Mouse (Mus musculus) G1E (cell line): ENCODE measurements around the gene Tmem44. TPM values are rescaled to one million over a fixed set of nuclear protein-coding genes. Genes with fewer than 3 reads are reported as not detected.

Experiments
- ATAC-seq: 2 replicates; pipeline ENCODE4 v1.8.0; 2016; ENCODE audit warnings: mild to moderate bottlenecking; ENCODE audit not compliant: insufficient number of reproducible peaks, poor library complexity, low FRiP score, severe bottlenecking; ENCODE audit errors: extremely low read depth
- DNase-seq: peaks from one replicate; pipeline ENCODE4 v3.0.0; 2012; ENCODE audit warnings: low spot score
- H3K27me3 ChIP-seq: 2 replicates; pipeline ENCODE4 v1.6.1; 2012; ENCODE audit warnings: mild to moderate bottlenecking, low read length, inconsistent platforms; ENCODE audit not compliant: insufficient read depth
- H3K36me3 ChIP-seq: replicated peaks from 2 replicates; pipeline ENCODE3; 2012; ENCODE audit warnings: mild to moderate bottlenecking, inconsistent platforms
- H3K4me1 ChIP-seq: 2 replicates; pipeline ENCODE4 v1.6.1; 2012; ENCODE audit warnings: low read depth, low read length, inconsistent platforms, mixed read lengths; ENCODE audit not compliant: insufficient read depth
- H3K4me3 ChIP-seq: 2 replicates; pipeline ENCODE4 v1.5.1; 2012; ENCODE audit warnings: low read depth, mild to moderate bottlenecking, inconsistent platforms, low read length, moderate library complexity, mixed read lengths
- H3K9me3 ChIP-seq: replicated peaks from 2 replicates; pipeline ENCODE4 v1.6.1; 2012; ENCODE audit warnings: inconsistent platforms
- CTCF ChIP-seq: IDR thresholded peaks from 2 replicates; pipeline ENCODE4 v1.5.1; 2012; ENCODE audit warnings: low read depth, low read length, inconsistent platforms, mixed read lengths
- GATA1 ChIP-seq: IDR thresholded peaks from 2 replicates; pipeline ENCODE4 v1.6.1; 2012; ENCODE audit warnings: borderline replicate concordance, low read length, inconsistent platforms, mixed read lengths
- GATA2 ChIP-seq: IDR thresholded peaks from 2 replicates; pipeline ENCODE4 v1.6.1; 2012; ENCODE audit warnings: low read depth, low read length, inconsistent platforms, borderline replicate concordance
- POLR2AphosphoS5 ChIP-seq: IDR thresholded peaks from 2 replicates; pipeline ENCODE4 v1.6.1; 2012; ENCODE audit warnings: low read depth, low read length, inconsistent platforms; ENCODE audit not compliant: insufficient replicate concordance
- TAL1 ChIP-seq: conservative IDR thresholded peaks from 2 replicates; pipeline ENCODE4 v1.6.1; 2012; ENCODE audit warnings: low read depth, low read length, inconsistent platforms, mixed read lengths
- polyA plus RNA-seq: library from polyadenylated mRNA; stranded (reverse); fragments of >175 nt; gene quantifications from 2 replicates; pipeline ENCODE4 v1.2.3, GENCODE M21; 2012
- total RNA-seq, 2 experiments: library from RNA; stranded (forward) in 1 of 2; stranded (reverse) in 1 of 2; fragments of 200-1000 nt in 1 of 2; fragments of >200 nt in 1 of 2; fragmentation: Nextera tagmentation in 1 of 2; gene quantifications; 2 replicates each; pipeline ENCODE4 v1.2.3; 2014 to 2017

The Tmem44 gene
- total and polyA plus RNA-seq, 3 experiments: 11.8 to 72.7 (median 25.4) TPM

DNA sequence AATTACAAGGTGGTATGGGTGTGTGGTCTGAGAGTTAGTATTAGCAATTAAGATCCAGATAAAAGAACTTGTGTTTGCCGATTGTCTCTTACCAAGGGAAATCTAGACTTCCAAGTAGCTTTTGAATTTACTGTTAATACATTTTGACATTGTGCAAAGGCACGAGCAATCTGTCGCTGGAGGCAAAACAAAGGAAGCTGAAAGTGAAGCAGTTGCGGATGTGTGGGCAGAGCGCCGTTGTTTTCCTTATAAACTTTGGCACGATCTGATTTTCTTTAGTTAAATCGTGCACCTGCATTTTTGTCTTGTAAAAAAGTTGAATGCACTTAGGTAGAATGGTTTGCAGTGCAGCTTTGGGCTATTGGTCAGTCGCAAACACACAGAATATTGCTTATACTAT is 40.6 kb downstream of the Tmem44 start:
- TF ChIP-seq POLR2AphosphoS5 (no peak), GATA2 (no peak), CTCF (no peak), GATA1 (no peak), TAL1 (no peak)
- H3K27me3 ChIP-seq: peaks cover 6% of the 10 kb centered on the region
- no peak for ATAC-seq
- peaks cover 31% of the 10 kb centered on the region for H3K36me3 ChIP-seq
- DNase-seq: no peak
- H3K4me1 ChIP-seq: peaks cover 49% of the 10 kb centered on the region
- no peak overlapping the region for H3K4me3 ChIP-seq
- H3K9me3 ChIP-seq: no peaks in the 10 kb centered on the region

DNA sequence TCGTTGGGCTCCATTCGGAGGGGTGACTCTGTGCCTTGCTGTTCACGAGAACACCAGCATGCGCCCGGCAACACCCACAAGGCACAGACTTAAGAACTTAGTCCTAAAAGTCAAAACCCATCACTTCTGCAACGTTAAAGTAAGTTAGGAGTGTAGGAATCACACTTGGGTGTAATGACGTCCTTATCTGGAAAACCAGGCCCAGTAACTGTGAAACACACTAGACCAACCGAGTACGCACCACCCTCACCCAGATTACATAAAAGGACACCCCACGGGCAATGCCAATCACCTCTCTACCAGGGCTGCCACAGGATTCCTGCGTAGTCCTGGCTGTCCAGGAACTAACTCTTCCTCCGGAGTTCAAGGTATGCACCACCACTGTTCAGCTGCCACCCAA is 41.3 kb downstream of the Tmem44 start:
- Histone ChIP-seq H3K27me3 (peaks cover 6% of the 10 kb centered on the region), H3K4me3 (no peak overlapping the region), H3K36me3 (peaks cover 23% of the 10 kb centered on the region), H3K4me1 (peaks cover 54% of the 10 kb centered on the region), H3K9me3 (no peaks in the 10 kb centered on the region)
- no peak for TF ChIP-seq POLR2AphosphoS5
- TF ChIP-seq GATA2: no peak
- no peak for TF ChIP-seq CTCF
- no peak for TF ChIP-seq TAL1
- TF ChIP-seq GATA1: no peak
- ATAC-seq (no peak), DNase-seq (no peak)

DNA sequence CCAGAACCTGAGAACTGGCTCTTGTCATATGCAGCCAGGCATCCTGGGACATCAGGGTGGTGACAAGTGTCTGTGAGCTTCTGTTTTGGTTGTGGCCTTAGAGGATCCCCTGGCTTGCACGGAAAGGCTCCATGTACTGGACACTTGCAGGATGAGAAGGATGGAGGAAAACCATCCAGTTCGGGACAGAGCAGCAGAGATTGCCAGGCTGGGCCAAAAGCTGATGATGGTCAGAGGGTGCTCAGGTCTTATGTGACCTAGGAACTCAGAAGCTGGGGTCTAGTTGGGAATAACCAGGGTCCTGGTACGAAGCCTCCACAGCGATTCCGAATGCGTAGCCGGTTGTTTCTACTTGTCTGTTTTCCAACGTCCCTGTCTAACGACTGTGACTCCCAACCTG is 41.9 kb downstream of the Tmem44 start:
- H3K4me1 ChIP-seq: peaks cover 60% of the 10 kb centered on the region
- ATAC-seq (no peak), DNase-seq (no peak)
- H3K36me3 ChIP-seq: peaks cover 17% of the 10 kb centered on the region
- TF ChIP-seq CTCF (no peak), POLR2AphosphoS5 (no peak), GATA1 (no peak), TAL1 (no peak), GATA2 (no peak)
- no peaks in the 10 kb centered on the region for H3K9me3 ChIP-seq
- no peak overlapping the region for H3K4me3 ChIP-seq
- peaks cover 6% of the 10 kb centered on the region for H3K27me3 ChIP-seq

DNA sequence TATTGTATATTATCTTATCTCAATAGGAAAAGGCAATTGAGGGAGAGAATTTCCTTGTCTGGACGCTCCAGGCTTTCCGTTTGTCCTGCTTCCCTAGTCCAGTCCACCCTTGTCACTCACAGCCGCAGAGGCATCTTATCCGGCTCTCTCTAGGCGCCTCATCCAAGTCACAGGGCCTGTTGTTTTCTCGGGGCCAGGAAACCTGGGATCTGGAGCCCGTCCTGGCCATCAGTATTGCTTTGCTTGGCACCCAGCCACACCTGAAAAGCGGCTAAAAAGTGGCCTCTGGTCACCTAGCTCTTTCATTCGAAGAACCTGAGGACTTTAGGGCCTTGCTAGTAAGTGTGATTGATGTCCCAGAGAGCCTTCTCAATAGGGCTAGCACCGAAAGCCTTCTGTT is 43.5 kb downstream of the Tmem44 start:
- Histone ChIP-seq H3K4me1 (peaks cover 66% of the 10 kb centered on the region), H3K36me3 (peaks cover 2% of the 10 kb centered on the region)

DNA sequence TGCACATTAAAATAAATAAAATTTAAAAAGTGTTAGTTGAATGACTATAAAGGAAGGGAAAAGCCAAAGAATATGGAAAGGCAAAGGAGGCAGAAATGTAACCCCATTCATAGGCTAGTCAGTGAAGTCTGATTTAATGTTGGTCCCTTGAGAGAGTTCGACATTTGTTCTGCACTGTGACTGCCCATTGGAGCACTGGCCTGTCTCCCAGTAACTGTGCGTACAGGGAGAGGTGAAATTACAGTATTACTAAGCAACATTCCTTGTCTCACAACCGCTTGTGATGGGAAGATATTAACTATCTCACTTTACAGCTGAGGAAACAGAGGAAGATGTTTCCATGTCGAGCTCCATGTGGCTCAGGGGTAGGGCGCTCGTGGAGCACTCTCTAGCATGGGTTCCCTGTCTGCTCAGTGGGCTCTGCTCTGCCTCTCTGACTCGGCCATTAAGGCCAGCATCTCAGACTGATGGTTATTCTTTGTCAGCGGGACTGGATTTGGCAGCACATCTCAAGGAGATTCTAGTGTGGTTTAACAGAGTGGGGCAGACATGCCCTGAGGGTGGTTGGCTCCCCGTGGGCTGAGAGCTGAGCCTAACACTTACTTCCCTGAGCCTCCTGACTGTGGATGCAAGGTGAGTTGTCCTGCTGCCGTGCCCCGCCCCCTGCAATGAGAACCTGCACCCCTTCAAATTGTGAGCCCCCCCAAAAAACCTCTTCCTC is 45.2 kb downstream of the Tmem44 start:
- Histone ChIP-seq H3K4me1 (peaks cover 63% of the 10 kb centered on the region), H3K4me3 (no peak overlapping the region), H3K9me3 (no peaks in the 10 kb centered on the region), H3K36me3 (no peaks in the 10 kb centered on the region), H3K27me3 (peaks cover 6% of the 10 kb centered on the region)
- DNase-seq: no peak
- ATAC-seq: no peak
- TF ChIP-seq GATA2 (no peak), GATA1 (no peak), TAL1 (no peak), POLR2AphosphoS5 (no peak), CTCF (no peak)

More for the DNA sequence above, 43.5 kb downstream of the Tmem44 start:
- DNase-seq (no peak), ATAC-seq (no peak)
- no peak for TF ChIP-seq GATA1
- no peak for TF ChIP-seq GATA2
- TF ChIP-seq CTCF: no peak
- TF ChIP-seq POLR2AphosphoS5: no peak
- no peak for TF ChIP-seq TAL1
- Histone ChIP-seq H3K4me3 (no peak overlapping the region), H3K27me3 (peaks cover 6% of the 10 kb centered on the region), H3K9me3 (no peaks in the 10 kb centered on the region)

DNA sequence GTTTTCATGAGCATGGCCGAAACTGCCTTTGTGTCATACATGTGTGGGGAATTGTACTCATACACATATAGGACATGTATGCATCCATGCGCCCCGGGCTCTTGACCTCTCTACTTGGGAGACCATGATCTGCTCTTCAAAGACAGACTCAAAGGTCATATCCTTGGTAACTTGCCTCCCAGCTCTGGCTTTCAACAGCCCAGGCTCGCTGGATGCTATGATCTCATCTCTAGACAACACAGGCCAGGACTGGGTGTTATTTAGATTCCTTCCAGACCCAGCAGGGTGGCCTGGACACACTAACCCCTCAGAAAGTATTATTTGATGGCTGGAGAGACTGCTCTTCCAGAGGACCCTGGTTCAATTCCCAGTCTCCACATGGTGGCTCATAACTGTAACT is 45.8 kb downstream of the Tmem44 start:
- Histone ChIP-seq H3K36me3 (no peaks in the 10 kb centered on the region), H3K27me3 (peaks cover 6% of the 10 kb centered on the region), H3K4me1 (peaks cover 59% of the 10 kb centered on the region), H3K9me3 (no peaks in the 10 kb centered on the region), H3K4me3 (no peak overlapping the region)
- TF ChIP-seq CTCF (no peak), POLR2AphosphoS5 (no peak), GATA1 (no peak), TAL1 (no peak), GATA2 (no peak)
- no peak for DNase-seq
- no peak for ATAC-seq
